Mouse (Mus musculus): ENCODE measurements around the gene Nsmce1. TPM values are rescaled to one million over a fixed set of nuclear protein-coding genes. Genes with fewer than 3 reads are reported as not detected.

The Nsmce1 gene
- polyA plus RNA-seq, 1 experiment from 2014 or later = 119 TPM

GRCm38 (mm10) chr7:125470901-125471300 is 20.5 kb downstream of the Nsmce1 start:
- H3K4me3 ChIP-seq (ENCODE audit: low read depth, low read length) = no peak overlapping the region
- DNase-seq (ENCODE audit: low spot score) = no peak
- no peaks in the 10 kb centered on the region for H3K9me3 ChIP-seq (ENCODE audit: control insufficient read depth, low read length)
- H3K9ac ChIP-seq (ENCODE audit: low read length) = no peak overlapping the region
- H3K27me3 ChIP-seq (ENCODE audit: control insufficient read depth, insufficient read depth, low read length) = no peaks in the 10 kb centered on the region
- no peak overlapping the region for H3K4me2 ChIP-seq (ENCODE audit: low read depth)
- no peak overlapping the region for H3K27ac ChIP-seq (ENCODE audit: low read depth, low read length)
- peaks cover 2% of the 10 kb centered on the region for H3K36me3 ChIP-seq (ENCODE audit: control insufficient read depth, insufficient read depth, low read length)
- 96% methylated on average over 4 of the region's 4 CpGs for WGBS
- ATAC-seq (ENCODE audit: insufficient read depth, low FRiP score, low TSS enrichment) = no peak
- no peaks in the 10 kb centered on the region; the same call in 1 of the 2 replicates for H3K4me1 ChIP-seq (ENCODE audit: control insufficient read depth, insufficient read depth, low read length)

GRCm38 (mm10) chr7:125469937-125470336 is 21.5 kb downstream of the Nsmce1 start:
- no peaks in the 10 kb centered on the region for H3K4me1 ChIP-seq (ENCODE audit: control insufficient read depth, insufficient read depth, low read length)
- H3K4me3 ChIP-seq (ENCODE audit: low read depth, low read length) = no peak overlapping the region
- no peak overlapping the region for H3K27ac ChIP-seq (ENCODE audit: low read depth, low read length)
- 33% methylated on average over 5 of the region's 5 CpGs for WGBS
- DNase-seq (ENCODE audit: low spot score) = peak; percentile 75
- ATAC-seq (ENCODE audit: insufficient read depth, low FRiP score, low TSS enrichment) = no peak
- H3K4me2 ChIP-seq (ENCODE audit: low read depth) = no peak overlapping the region
- peaks cover 2% of the 10 kb centered on the region; the same call in 1 of the 2 replicates for H3K36me3 ChIP-seq (ENCODE audit: control insufficient read depth, insufficient read depth, low read length)
- H3K9me3 ChIP-seq (ENCODE audit: control insufficient read depth, low read length) = no peaks in the 10 kb centered on the region
- no peak overlapping the region for H3K9ac ChIP-seq (ENCODE audit: low read length)
- H3K27me3 ChIP-seq (ENCODE audit: control insufficient read depth, insufficient read depth, low read length) = no peaks in the 10 kb centered on the region

- Histone ChIP-seq H3K9ac (ENCODE audit: low read length) (no peak overlapping the region), H3K4me3 (ENCODE audit: low read depth, low read length) (no peak overlapping the region), H3K36me3 (ENCODE audit: control insufficient read depth, insufficient read depth, low read length) (no peaks in the 10 kb centered on the region; the same call in 1 of the 2 replicates), H3K4me2 (ENCODE audit: low read depth) (no peak overlapping the region), H3K27me3 (ENCODE audit: control insufficient read depth, insufficient read depth, low read length) (no peaks in the 10 kb centered on the region), H3K9me3 (ENCODE audit: control insufficient read depth, low read length) (no peaks in the 10 kb centered on the region), H3K4me1 (ENCODE audit: control insufficient read depth, insufficient read depth, low read length) (no peaks in the 10 kb centered on the region), H3K27ac (ENCODE audit: low read depth, low read length) (no peak overlapping the region)
- WGBS = 40% methylated on average over 2 of the region's 2 CpGs
- ATAC-seq (ENCODE audit: insufficient read depth, low FRiP score, low TSS enrichment) (no peak), DNase-seq (ENCODE audit: low spot score) (no peak)
Observed at GRCm38 (mm10) chr7:125462200-125462599, 29.2 kb downstream of the Nsmce1 start.

- H3K9me3 ChIP-seq (ENCODE audit: control insufficient read depth, low read length) = no peaks in the 10 kb centered on the region
- 97% methylated on average over 4 of the region's 4 CpGs for WGBS
- no peak overlapping the region for H3K4me2 ChIP-seq (ENCODE audit: low read depth)
- H3K4me1 ChIP-seq (ENCODE audit: control insufficient read depth, insufficient read depth, low read length) = no peaks in the 10 kb centered on the region
- H3K9ac ChIP-seq (ENCODE audit: low read length) = no peak overlapping the region
- H3K36me3 ChIP-seq (ENCODE audit: control insufficient read depth, insufficient read depth, low read length) = no peaks in the 10 kb centered on the region
- H3K27ac ChIP-seq (ENCODE audit: low read depth, low read length) = no peak overlapping the region
- H3K4me3 ChIP-seq (ENCODE audit: low read depth, low read length) = no peak overlapping the region
- DNase-seq (ENCODE audit: low spot score) (no peak), ATAC-seq (ENCODE audit: insufficient read depth, low FRiP score, low TSS enrichment) (no peak)
- H3K27me3 ChIP-seq (ENCODE audit: control insufficient read depth, insufficient read depth, low read length) = no peaks in the 10 kb centered on the region
Observed at GRCm38 (mm10) chr7:125453671-125454070, 37.7 kb downstream of the Nsmce1 start.

- Histone ChIP-seq H3K27me3 (ENCODE audit: control insufficient read depth, insufficient read depth, low read length) (no peaks in the 10 kb centered on the region), H3K4me2 (ENCODE audit: low read depth) (no peak overlapping the region), H3K36me3 (ENCODE audit: control insufficient read depth, insufficient read depth, low read length) (no peaks in the 10 kb centered on the region), H3K27ac (ENCODE audit: low read depth, low read length) (no peak overlapping the region), H3K9me3 (ENCODE audit: control insufficient read depth, low read length) (no peaks in the 10 kb centered on the region), H3K4me1 (ENCODE audit: control insufficient read depth, insufficient read depth, low read length) (no peaks in the 10 kb centered on the region), H3K9ac (ENCODE audit: low read length) (no peak overlapping the region), H3K4me3 (ENCODE audit: low read depth, low read length) (no peak overlapping the region)
- 92% methylated on average over 2 of the region's 2 CpGs for WGBS
- ATAC-seq (ENCODE audit: insufficient read depth, low FRiP score, low TSS enrichment) (no peak), DNase-seq (ENCODE audit: low spot score) (no peak)
Observed at GRCm38 (mm10) chr7:125451078-125451477, 40.3 kb downstream of the Nsmce1 start.

- no peaks in the 10 kb centered on the region for H3K9me3 ChIP-seq (ENCODE audit: control insufficient read depth, low read length)
- no peak overlapping the region for H3K4me3 ChIP-seq (ENCODE audit: low read depth, low read length)
- ATAC-seq (ENCODE audit: insufficient read depth, low FRiP score, low TSS enrichment) (no peak), DNase-seq (ENCODE audit: low spot score) (no peak)
- 62% methylated on average over 1 of the region's 1 CpGs for WGBS
- H3K27ac ChIP-seq (ENCODE audit: low read depth, low read length) = no peak overlapping the region
- no peaks in the 10 kb centered on the region for H3K27me3 ChIP-seq (ENCODE audit: control insufficient read depth, insufficient read depth, low read length)
- H3K4me2 ChIP-seq (ENCODE audit: low read depth) = no peak overlapping the region
- H3K9ac ChIP-seq (ENCODE audit: low read length) = no peak overlapping the region
- no peaks in the 10 kb centered on the region; the same call in 1 of the 2 replicates for H3K4me1 ChIP-seq (ENCODE audit: control insufficient read depth, insufficient read depth, low read length)
- H3K36me3 ChIP-seq (ENCODE audit: control insufficient read depth, insufficient read depth, low read length) = no peaks in the 10 kb centered on the region
Observed at GRCm38 (mm10) chr7:125450678-125451077, 40.7 kb downstream of the Nsmce1 start.

- no peaks in the 10 kb centered on the region for H3K9me3 ChIP-seq (ENCODE audit: control insufficient read depth, low read length)
- H3K27ac ChIP-seq (ENCODE audit: low read depth, low read length) = peak within 1 kb of the TSS; percentile 71
- ATAC-seq (ENCODE audit: insufficient read depth, low FRiP score, low TSS enrichment) (peak; percentile 94), DNase-seq (ENCODE audit: low spot score) (peak; percentile 95)
- H3K4me3 ChIP-seq (ENCODE audit: low read depth, low read length) = peak within 1 kb of the TSS; percentile 40
- no peaks in the 10 kb centered on the region for H3K27me3 ChIP-seq (ENCODE audit: control insufficient read depth, insufficient read depth, low read length)
- H3K9ac ChIP-seq (ENCODE audit: low read length) = peak within 1 kb of the TSS; percentile 63
- peaks cover 8% of the 10 kb centered on the region; the same call in 1 of the 2 replicates for H3K4me1 ChIP-seq (ENCODE audit: control insufficient read depth, insufficient read depth, low read length)
- H3K4me2 ChIP-seq (ENCODE audit: low read depth) = peak within 1 kb of the TSS; percentile 83
- WGBS = 3% methylated on average over 61 of the region's 61 CpGs
- H3K36me3 ChIP-seq (ENCODE audit: control insufficient read depth, insufficient read depth, low read length) = no peaks in the 10 kb centered on the region
Observed at GRCm38 (mm10) chr7:125444464-125445401, 46.7 kb downstream of the Nsmce1 start, which contains the start of gene Kdm8. TSS of gene Kdm8 (plus strand) at chr7:125444676.

GRCm38 (mm10) chr7:125444076-125444463 is 47.3 kb downstream of the Nsmce1 start:
- ATAC-seq (ENCODE audit: insufficient read depth, low FRiP score, low TSS enrichment) = no peak; the same call in 1 of the 2 replicates

More at GRCm38 (mm10) chr7:125444076-125444463, 47.3 kb downstream of the Nsmce1 start:
- Histone ChIP-seq H3K4me2 (ENCODE audit: low read depth) (peak overlapping the region; percentile 83), H3K27me3 (ENCODE audit: control insufficient read depth, insufficient read depth, low read length) (no peaks in the 10 kb centered on the region), H3K9ac (ENCODE audit: low read length) (peak overlapping the region; percentile 63), H3K36me3 (ENCODE audit: control insufficient read depth, insufficient read depth, low read length) (no peaks in the 10 kb centered on the region), H3K9me3 (ENCODE audit: control insufficient read depth, low read length) (no peaks in the 10 kb centered on the region), H3K27ac (ENCODE audit: low read depth, low read length) (peak overlapping the region; percentile 71; the same call in 1 of the 2 replicates), H3K4me1 (ENCODE audit: control insufficient read depth, insufficient read depth, low read length) (peaks cover 8% of the 10 kb centered on the region; the same call in 1 of the 2 replicates), H3K4me3 (ENCODE audit: low read depth, low read length) (peak overlapping the region; percentile 40)
- WGBS = 30% methylated on average over 10 of the region's 10 CpGs
- DNase-seq (ENCODE audit: low spot score) = no peak

All from neural tube, embryonic 11.5 days (tissue).